Mouse (Mus musculus) myocyte (in vitro differentiated cells): ENCODE measurements around the gene Aire. TPM values are rescaled to one million over a fixed set of nuclear protein-coding genes. Genes with fewer than 3 reads are reported as not detected.

Source experiments
- H3K27me3 ChIP-seq: one replicate; pipeline ENCODE4 v1.6.1; 2011; ENCODE audit not compliant: control insufficient read depth, insufficient read depth, insufficient read length
- H3K36me3 ChIP-seq: one replicate; pipeline ENCODE4 v1.6.1; 2011; ENCODE audit not compliant: control insufficient read depth, insufficient read depth
- H3K4me2 ChIP-seq: one replicate; pipeline ENCODE4 v1.6.1; 2011; ENCODE audit warnings: low read depth, control low read depth
- H3K4me3 ChIP-seq: one replicate; pipeline ENCODE4 v1.5.1; 2011; ENCODE audit warnings: mild to moderate bottlenecking, control low read depth, moderate library complexity
- H3K79me2 ChIP-seq: one replicate; pipeline ENCODE4 v1.6.1; 2011; ENCODE audit not compliant: control insufficient read depth, insufficient read depth
- H3ac ChIP-seq: one replicate; pipeline ENCODE4 v1.6.1; 2011; ENCODE audit not compliant: control insufficient read depth, insufficient read length
- CEBPB ChIP-seq: IDR thresholded peaks from 2 replicates; pipeline ENCODE4 v1.6.1; 2011; ENCODE audit warnings: mild to moderate bottlenecking, moderate library complexity; ENCODE audit not compliant: poor library complexity, insufficient read depth, severe bottlenecking
- E2F4 ChIP-seq: IDR thresholded peaks from one replicate; pipeline ENCODE4 v1.6.1; 2011; ENCODE audit warnings: mild to moderate bottlenecking, control low read depth, moderate library complexity; ENCODE audit not compliant: insufficient read depth
- MAX ChIP-seq: IDR thresholded peaks from one replicate; pipeline ENCODE4 v1.6.1; 2011; ENCODE audit warnings: low read depth, mild to moderate bottlenecking, control low read depth
- MYOD1 ChIP-seq, 3 experiments: IDR thresholded peaks; one replicate each; pipeline ENCODE4 v1.6.1; 2011; ENCODE audit warnings: control low read depth in 2 of 3, low read depth in 2 of 3, mild to moderate bottlenecking in 2 of 3, moderate library complexity in 1 of 3; ENCODE audit not compliant: insufficient read length in 2 of 3, control insufficient read depth in 1 of 3
- MYOG ChIP-seq, 3 experiments: IDR thresholded peaks; one replicate each; pipeline ENCODE4 v1.6.1; 2011; ENCODE audit warnings: control low read depth in 2 of 3, low read depth in 2 of 3, mild to moderate bottlenecking in 2 of 3; ENCODE audit not compliant: insufficient read length in 2 of 3, control insufficient read depth in 1 of 3, insufficient read depth in 1 of 3
- POLR2A ChIP-seq: IDR thresholded peaks from one replicate; pipeline ENCODE4 v1.6.1; 2011; ENCODE audit warnings: low read depth, mild to moderate bottlenecking, control low read depth, moderate library complexity; ENCODE audit not compliant: insufficient read length
- POLR2AphosphoS2 ChIP-seq: IDR thresholded peaks from one replicate; pipeline ENCODE4 v1.6.1; 2011; ENCODE audit warnings: low read depth, control low read depth; ENCODE audit not compliant: insufficient read length
- REST ChIP-seq: IDR thresholded peaks from one replicate; pipeline ENCODE4 v1.6.1; 2011; ENCODE audit warnings: mild to moderate bottlenecking, control low read depth, moderate library complexity; ENCODE audit not compliant: insufficient read depth, insufficient read length
- SRF ChIP-seq: IDR thresholded peaks from one replicate; pipeline ENCODE4 v1.6.1; 2011; ENCODE audit warnings: low read depth; ENCODE audit not compliant: control insufficient read depth, insufficient read length
- TCF12 ChIP-seq: IDR thresholded peaks from one replicate; pipeline ENCODE4 v1.6.1; 2011; ENCODE audit warnings: mild to moderate bottlenecking, control low read depth; ENCODE audit not compliant: poor library complexity, insufficient read depth, severe bottlenecking
- TCF3 ChIP-seq: IDR thresholded peaks from one replicate; pipeline ENCODE4 v1.6.1; 2011; ENCODE audit warnings: low read depth, control low read depth; ENCODE audit not compliant: insufficient read length
- USF1 ChIP-seq: IDR thresholded peaks from one replicate; pipeline ENCODE4 v1.6.1; 2011; ENCODE audit warnings: low read depth, mild to moderate bottlenecking, control low read depth, moderate library complexity
- polyA plus RNA-seq: library from polyadenylated mRNA; unstranded; fragments of >200 nt; fragmentation: generic; extraction: Trizol; gene quantifications from one replicate; pipeline ENCODE4 v1.2.1, GENCODE M21; 2012; ENCODE audit warnings: missing spikeins

Gene Aire
- polyA plus RNA-seq, 1 experiment = 0.38 TPM

DNA sequence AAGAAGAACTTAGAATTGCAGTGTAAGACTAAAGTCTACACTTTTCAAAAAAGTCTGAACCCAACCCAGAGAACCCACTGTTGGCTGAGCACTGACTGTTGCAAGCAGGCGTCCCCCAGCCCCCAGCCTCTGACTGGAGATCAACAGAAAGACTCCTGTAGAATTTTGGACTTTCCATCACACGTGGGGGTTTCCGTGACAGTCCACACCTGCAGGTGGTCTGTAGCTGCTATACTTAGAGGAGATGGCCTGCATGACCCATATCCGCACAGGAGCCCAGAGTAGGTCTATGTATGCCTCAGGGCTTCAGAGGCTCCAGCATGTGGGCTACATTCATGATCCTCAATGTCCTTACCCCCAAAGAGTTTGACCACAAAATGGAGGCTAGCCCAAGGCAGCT lies 3.0 kb upstream of the Aire start:
- Histone ChIP-seq H3K36me3 (no peaks in the 10 kb centered on the region), H3K4me2 (no peak overlapping the region), H3ac (no peak overlapping the region), H3K79me2 (no peaks in the 10 kb centered on the region), H3K27me3 (peaks cover 27% of the 10 kb centered on the region), H3K4me3 (no peak overlapping the region)
- no peak for TF ChIP-seq POLR2AphosphoS2
- TF ChIP-seq SRF = no peak
- no peak for TF ChIP-seq MAX
- TF ChIP-seq CEBPB = no peak
- no peak for TF ChIP-seq TCF3
- no peak for TF ChIP-seq E2F4
- TF ChIP-seq REST = no peak
- no peak for TF ChIP-seq TCF12
- TF ChIP-seq POLR2A = no peak

- H3K36me3 ChIP-seq = no peaks in the 10 kb centered on the region
- H3K27me3 ChIP-seq = peaks cover 12% of the 10 kb centered on the region
- no peak overlapping the region for H3K4me3 ChIP-seq
- TF ChIP-seq MYOG (IDR thresholded peaks at IDR 0.05; ENCODE audit: control insufficient read depth in 1 of 3, insufficient read depth in 1 of 3, insufficient read length in 2 of 3, low read depth in 2 of 3) (no peak), REST (no peak), CEBPB (no peak), POLR2A (no peak), TCF12 (no peak), MYOD1 (IDR thresholded peaks at IDR 0.05; ENCODE audit: control insufficient read depth in 1 of 3, insufficient read length in 2 of 3, low read depth in 2 of 3) (no peak), TCF3 (no peak), MAX (no peak), E2F4 (no peak), USF1 (no peak), POLR2AphosphoS2 (no peak), SRF (no peak)
- no peaks in the 10 kb centered on the region for H3K79me2 ChIP-seq
- H3K4me2 ChIP-seq = no peak overlapping the region
- no peak overlapping the region for H3ac ChIP-seq
Measured at GRCm38 (mm10) chr10:78044531-78044930, 1.1 kb upstream of the Aire start.

- H3K4me2 ChIP-seq = no peak overlapping the region
- no peak overlapping the region for H3ac ChIP-seq
- no peak for TF ChIP-seq POLR2AphosphoS2
- no peaks in the 10 kb centered on the region for H3K36me3 ChIP-seq
- H3K79me2 ChIP-seq = no peaks in the 10 kb centered on the region
- H3K27me3 ChIP-seq = peaks cover 9% of the 10 kb centered on the region
- H3K4me3 ChIP-seq = no peak overlapping the region
Measured at GRCm38 (mm10) chr10:78042697-78043405, 559 bp downstream of the Aire start.

GRCm38 (mm10) chr10:78042096-78042495 lies 1.3 kb downstream of the Aire start:
- Histone ChIP-seq H3K79me2 (no peaks in the 10 kb centered on the region), H3K4me2 (no peak overlapping the region), H3ac (no peak overlapping the region), H3K27me3 (peaks cover 16% of the 10 kb centered on the region), H3K36me3 (no peaks in the 10 kb centered on the region), H3K4me3 (no peak overlapping the region)
- no peak for TF ChIP-seq TCF12
- no peak for TF ChIP-seq MYOD1 (IDR thresholded peaks at IDR 0.05; ENCODE audit: control insufficient read depth in 1 of 3, insufficient read length in 2 of 3, low read depth in 2 of 3)
- no peak for TF ChIP-seq POLR2AphosphoS2
- no peak for TF ChIP-seq MAX
- no peak for TF ChIP-seq E2F4
- TF ChIP-seq CEBPB = no peak
- no peak for TF ChIP-seq USF1
- no peak for TF ChIP-seq MYOG (IDR thresholded peaks at IDR 0.05; ENCODE audit: control insufficient read depth in 1 of 3, insufficient read depth in 1 of 3, insufficient read length in 2 of 3, low read depth in 2 of 3)
- no peak for TF ChIP-seq REST
- TF ChIP-seq SRF = no peak
- no peak for TF ChIP-seq TCF3
- no peak for TF ChIP-seq POLR2A

DNA sequence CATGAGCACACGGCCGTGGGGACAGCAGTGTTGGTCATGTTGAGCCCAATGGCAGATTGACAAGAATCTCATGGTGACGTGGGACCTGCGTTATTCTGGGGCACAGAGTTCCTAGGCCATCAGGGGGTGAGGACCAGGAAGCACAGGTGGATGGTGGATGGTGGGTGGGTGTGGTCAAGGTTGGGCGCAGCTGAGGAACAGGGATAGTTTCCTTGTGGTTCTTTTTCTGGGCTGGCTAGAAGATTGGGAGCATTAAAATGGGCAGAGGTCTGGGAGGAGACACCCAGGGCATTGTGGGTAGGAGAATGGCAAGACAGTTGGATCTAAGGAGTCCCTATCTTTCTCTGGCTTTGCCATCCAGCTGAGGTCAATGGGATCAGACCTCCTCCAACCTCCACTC lies 1.8 kb downstream of the Aire start, which contains the start of gene Dnmt3l:
Gene Dnmt3l (plus strand): TSS at position 301 of the 400 bp plus-strand sequence.
- H3K4me3 ChIP-seq = no peak within 1 kb of the TSS
- no peak within 1 kb of the TSS for H3ac ChIP-seq
- no peaks in the 10 kb centered on the region for H3K79me2 ChIP-seq
- no peak within 1 kb of the TSS for H3K4me2 ChIP-seq
- no peak for TF ChIP-seq USF1
- no peak for TF ChIP-seq MYOG (IDR thresholded peaks at IDR 0.05; ENCODE audit: control insufficient read depth in 1 of 3, insufficient read depth in 1 of 3, insufficient read length in 2 of 3, low read depth in 2 of 3)
- TF ChIP-seq MYOD1 (IDR thresholded peaks at IDR 0.05; ENCODE audit: control insufficient read depth in 1 of 3, insufficient read length in 2 of 3, low read depth in 2 of 3) = no peak
- TF ChIP-seq TCF3 = no peak
- TF ChIP-seq POLR2AphosphoS2 = no peak
- TF ChIP-seq MAX = no peak
- no peak for TF ChIP-seq REST
- peaks cover 19% of the 10 kb centered on the region for H3K27me3 ChIP-seq
- no peaks in the 10 kb centered on the region for H3K36me3 ChIP-seq
